Mouse (Mus musculus) neural tube, embryonic 13.5 days (tissue): Measurements from ENCODE around the gene Rfx8. TPM values are rescaled to one million over a fixed set of nuclear protein-coding genes. Genes with fewer than 3 reads are reported as not detected.

Source experiments
- ATAC-seq: fragments of 200-750 bp; cut with Nextera tagmentation; 2 replicates; pipeline ENCODE4 v1.8.0; 2017; ENCODE audit warnings: low read depth, mild to moderate bottlenecking, moderate TSS enrichment, moderate library complexity
- H3K27ac ChIP-seq: fragments of 300-500 bp; sonication (generic); replicated peaks from 2 replicates; pipeline ENCODE4 v1.5.1; 2015; ENCODE audit warnings: moderate library complexity, mild to moderate bottlenecking, inconsistent platforms
- H3K27me3 ChIP-seq: fragments of 300-500 bp; sonication (generic); 2 replicates; pipeline ENCODE4 v1.6.1; 2015; ENCODE audit warnings: mild to moderate bottlenecking, inconsistent platforms
- H3K36me3 ChIP-seq: fragments of 300-500 bp; sonication (generic); 2 replicates; pipeline ENCODE4 v1.6.1; 2015; ENCODE audit warnings: mild to moderate bottlenecking, inconsistent platforms
- H3K4me1 ChIP-seq: fragments of 300-500 bp; sonication (generic); replicated peaks from 2 replicates; pipeline ENCODE4 v1.6.1; 2015; ENCODE audit warnings: inconsistent platforms
- H3K4me2 ChIP-seq: fragments of 300-500 bp; sonication (generic); 2 replicates; pipeline ENCODE4 v1.6.1; 2015; ENCODE audit warnings: inconsistent platforms, mild to moderate bottlenecking, moderate library complexity
- H3K4me3 ChIP-seq: fragments of 300-500 bp; sonication (generic); 2 replicates; pipeline ENCODE4 v1.5.1; 2015; ENCODE audit warnings: mild to moderate bottlenecking, inconsistent platforms
- H3K9ac ChIP-seq: fragments of 300-500 bp; sonication (generic); 2 replicates; pipeline ENCODE4 v1.6.1; 2015; ENCODE audit warnings: moderate library complexity, mild to moderate bottlenecking, inconsistent platforms
- H3K9me3 ChIP-seq: fragments of 300-500 bp; sonication (generic); 2 replicates; pipeline ENCODE4 v1.6.1; 2016; ENCODE audit warnings: inconsistent platforms
- WGBS: fragments of 180-500 bp; shearing (Covaris S2); methylation state at CpG from one replicate; pipeline ENCODE4 v1.1.7; 2015; 5-methylcytosine and 5-hydroxymethylcytosine counted together
- polyA plus RNA-seq: library from polyadenylated mRNA; unstranded; fragments of >200 nt; fragmentation: Nextera tagmentation; extraction: Ambion mirVana; gene quantifications from 2 replicates; pipeline ENCODE4 v1.2.1, GENCODE M21; 2015

Gene Rfx8
- polyA plus RNA-seq, 1 experiment from 2014 or later = 0.71 TPM

- Histone ChIP-seq H3K36me3 (no peaks in the 10 kb centered on the region), H3K27ac (peak overlapping the region; percentile 59), H3K4me3 (peak overlapping the region; percentile 65), H3K9ac (peak overlapping the region; percentile 78), H3K9me3 (no peaks in the 10 kb centered on the region), H3K4me1 (peaks cover 33% of the 10 kb centered on the region), H3K27me3 (peaks cover 32% of the 10 kb centered on the region), H3K4me2 (peak overlapping the region; percentile 99)
- peak; percentile 84 for ATAC-seq
- WGBS = under 1% methylated on average over 73 of the region's 73 CpGs
Observed at GRCm38 (mm10) chr1:39650435-39651240, 70.2 kb downstream of the Rfx8 start.

DNA sequence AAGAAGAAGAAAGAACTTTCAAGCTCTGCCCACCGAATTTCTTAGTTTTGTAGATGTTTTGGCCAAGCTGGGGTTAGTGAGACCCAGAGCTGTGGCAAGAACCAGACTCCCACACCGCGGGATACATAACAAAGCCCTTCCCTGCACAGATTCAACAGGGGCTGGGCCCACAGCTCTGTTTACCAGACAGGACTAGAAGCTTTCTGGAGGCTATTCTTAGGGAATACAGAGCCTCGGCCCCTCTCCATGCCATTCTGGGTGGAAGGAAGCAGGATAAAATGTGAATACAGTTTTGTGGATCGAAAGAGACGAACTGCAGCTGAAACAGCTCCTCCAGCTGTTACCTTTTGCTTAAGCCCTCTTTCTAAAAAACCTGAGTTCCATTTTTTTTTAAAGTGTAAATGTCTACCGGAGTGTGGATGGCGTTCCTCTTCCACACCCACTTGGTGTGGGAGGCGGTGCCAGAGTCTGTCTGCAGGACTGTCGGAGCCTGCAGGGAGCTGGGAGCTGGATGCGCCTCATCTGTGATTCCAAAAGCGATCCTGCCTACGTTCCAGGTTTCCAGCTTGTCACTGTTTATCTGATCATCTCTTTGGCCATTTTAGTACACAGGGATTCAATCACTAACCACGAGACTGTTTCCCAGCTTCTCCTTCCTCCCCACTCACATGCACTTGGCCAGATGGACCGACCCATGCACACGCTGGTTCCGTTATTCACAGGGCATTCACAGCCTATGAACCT is 70.9 kb downstream of the Rfx8 start:
- H3K27me3 ChIP-seq = peaks cover 32% of the 10 kb centered on the region
- peak overlapping the region; percentile 99 for H3K4me2 ChIP-seq
- WGBS = 19% methylated on average over 17 of the region's 17 CpGs
- H3K9me3 ChIP-seq = no peaks in the 10 kb centered on the region
- peak; percentile 46; the same call in 1 of the 2 replicates for ATAC-seq
- H3K27ac ChIP-seq = peak overlapping the region; percentile 59
- H3K9ac ChIP-seq = peak overlapping the region; percentile 78
- no peaks in the 10 kb centered on the region for H3K36me3 ChIP-seq
- peaks cover 34% of the 10 kb centered on the region for H3K4me1 ChIP-seq
- H3K4me3 ChIP-seq = peak overlapping the region; percentile 65

DNA sequence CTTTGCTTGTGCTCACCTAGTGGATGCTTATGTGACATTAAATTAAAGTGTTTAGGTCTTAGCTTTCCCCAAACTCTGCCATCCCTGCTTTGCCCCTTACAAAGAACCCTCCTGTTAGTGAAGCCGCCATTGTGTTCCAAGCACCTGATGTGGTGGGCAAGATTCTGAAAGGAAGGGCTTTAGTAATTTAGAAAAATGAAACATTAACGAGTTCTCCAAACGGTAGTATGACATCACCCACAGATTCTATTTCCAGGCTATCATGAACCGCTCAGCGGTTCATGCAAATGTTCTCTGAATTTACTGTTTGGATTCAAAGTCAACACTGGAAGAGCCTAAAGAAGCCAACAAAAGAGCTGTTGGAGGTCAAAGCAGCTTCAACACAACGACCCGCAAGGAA is 72.2 kb downstream of the Rfx8 start:
- H3K4me1 ChIP-seq = peaks cover 34% of the 10 kb centered on the region
- H3K4me2 ChIP-seq = no peak overlapping the region
- no peaks in the 10 kb centered on the region for H3K9me3 ChIP-seq
- H3K27me3 ChIP-seq = peaks cover 32% of the 10 kb centered on the region
- H3K36me3 ChIP-seq = no peaks in the 10 kb centered on the region
- 85% methylated on average over 7 of the region's 7 CpGs for WGBS
- H3K4me3 ChIP-seq = no peak overlapping the region
- H3K9ac ChIP-seq = no peak overlapping the region
- no peak for ATAC-seq
- no peak overlapping the region for H3K27ac ChIP-seq

DNA sequence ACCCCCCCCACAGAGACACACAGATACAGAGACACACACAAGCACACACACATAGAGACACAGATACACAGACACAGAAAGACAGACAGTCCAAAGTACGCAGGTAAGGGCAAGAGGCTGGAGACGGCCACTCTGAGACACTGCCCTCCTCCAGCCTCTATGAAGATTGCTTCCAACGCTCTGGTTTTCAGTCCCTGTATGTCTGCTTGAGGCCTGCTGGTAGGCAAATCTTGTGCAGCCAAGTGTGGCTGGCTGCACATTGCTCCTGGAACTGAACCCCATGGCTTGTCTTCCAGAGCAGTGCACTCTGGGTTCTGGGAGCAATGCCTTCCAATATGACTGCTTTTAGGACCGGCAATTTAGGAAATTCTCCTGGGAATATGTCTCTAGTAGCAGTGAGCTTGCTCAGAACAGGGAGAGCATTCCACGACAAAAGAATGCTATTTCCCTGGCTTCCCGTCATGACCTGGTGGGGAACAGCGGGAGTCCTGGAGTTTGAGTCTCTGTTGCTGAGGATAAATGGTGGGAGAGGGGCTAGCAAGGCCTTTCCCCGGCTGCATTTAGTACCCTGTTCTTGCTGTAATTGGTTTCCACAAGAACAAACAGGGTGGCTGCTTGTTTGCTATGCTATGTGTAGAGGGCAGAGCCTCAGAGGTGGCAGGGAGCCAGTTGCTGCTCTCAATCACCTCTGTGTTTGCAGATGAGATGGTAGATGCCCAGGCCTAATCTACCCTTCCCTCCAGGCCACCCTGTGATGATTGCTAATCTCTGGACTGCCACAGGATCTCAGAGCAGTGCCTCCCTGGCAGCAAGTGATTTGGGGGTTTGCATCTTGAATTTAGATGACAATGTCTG is 74.7 kb downstream of the Rfx8 start:
- Histone ChIP-seq H3K9ac (peak overlapping the region; percentile 48), H3K4me3 (no peak overlapping the region), H3K27me3 (peaks cover 20% of the 10 kb centered on the region), H3K27ac (peak overlapping the region; percentile 68), H3K4me2 (no peak overlapping the region), H3K4me1 (peaks cover 32% of the 10 kb centered on the region), H3K36me3 (no peaks in the 10 kb centered on the region), H3K9me3 (0 out of 2 replicates have a peak, but pooled peaks cover 3% of the 10 kb centered on the region)
- ATAC-seq = no peak
- 33% methylated on average over 8 of the region's 8 CpGs for WGBS

GRCm38 (mm10) chr1:39644333-39644732 is 76.5 kb downstream of the Rfx8 start:
- Histone ChIP-seq H3K9ac (no peak overlapping the region), H3K27me3 (peaks cover 10% of the 10 kb centered on the region; the same call in 1 of the 2 replicates), H3K9me3 (0 out of 2 replicates have a peak, but pooled peaks cover 3% of the 10 kb centered on the region), H3K4me2 (no peak overlapping the region), H3K36me3 (no peaks in the 10 kb centered on the region), H3K27ac (no peak overlapping the region), H3K4me3 (no peak overlapping the region), H3K4me1 (peaks cover 21% of the 10 kb centered on the region)
- ATAC-seq = no peak
- WGBS = 77% methylated on average over 1 of the region's 1 CpGs

DNA sequence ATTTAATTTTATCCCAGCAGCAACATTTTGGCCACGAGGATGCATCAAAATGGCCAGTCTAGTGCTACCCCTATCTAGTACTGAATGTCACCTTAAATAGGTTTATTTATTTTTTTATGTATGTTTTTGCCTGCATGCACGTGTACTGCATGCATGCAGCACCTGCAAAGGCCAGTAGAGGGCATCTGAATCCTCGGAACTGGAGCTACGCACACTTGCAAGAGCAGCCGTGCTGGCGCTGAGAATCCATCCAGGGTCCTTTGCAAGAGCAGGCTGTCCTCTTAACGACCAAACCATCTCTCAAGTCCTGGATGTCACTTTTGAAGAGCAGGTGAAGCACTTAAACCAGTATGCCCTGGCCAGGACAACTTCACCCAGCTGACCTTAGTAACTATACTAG is 79.1 kb downstream of the Rfx8 start:
- Histone ChIP-seq H3K9ac (no peak overlapping the region), H3K27ac (no peak overlapping the region), H3K4me1 (peaks cover 15% of the 10 kb centered on the region), H3K36me3 (no peaks in the 10 kb centered on the region), H3K9me3 (0 out of 2 replicates have a peak, but pooled peaks cover 3% of the 10 kb centered on the region), H3K27me3 (no peaks in the 10 kb centered on the region), H3K4me3 (no peak overlapping the region), H3K4me2 (no peak overlapping the region)
- no peak for ATAC-seq
- 90% methylated on average over 7 of the region's 7 CpGs for WGBS

DNA sequence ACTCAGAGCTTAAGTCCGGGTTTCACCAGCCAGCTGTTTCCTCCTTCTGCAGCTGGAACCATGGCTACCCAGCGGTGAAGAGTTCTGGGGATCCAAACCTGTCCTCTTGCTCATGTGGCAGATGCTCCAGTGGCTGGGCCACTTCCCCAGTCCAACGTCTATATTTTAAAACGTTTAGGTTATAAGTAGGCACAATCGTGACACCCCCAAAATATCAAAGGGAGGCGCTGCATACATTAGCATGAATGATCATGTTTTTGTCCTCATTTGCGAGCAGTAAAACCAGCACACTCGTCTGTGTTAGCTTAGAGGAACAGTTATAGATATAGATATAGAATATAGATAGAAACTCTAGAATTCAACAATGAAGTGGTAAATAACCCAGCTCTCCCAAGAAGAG is 83.7 kb downstream of the Rfx8 start:
- no peaks in the 10 kb centered on the region for H3K27me3 ChIP-seq
- no peak for ATAC-seq
- peaks cover 14% of the 10 kb centered on the region; the same call in 1 of the 2 replicates for H3K4me1 ChIP-seq
- H3K4me3 ChIP-seq = no peak overlapping the region
- 66% methylated on average over 8 of the region's 8 CpGs for WGBS
- 0 out of 2 replicates have a peak, but pooled peaks cover 3% of the 10 kb centered on the region for H3K9me3 ChIP-seq
- H3K36me3 ChIP-seq = no peaks in the 10 kb centered on the region
- H3K4me2 ChIP-seq = no peak overlapping the region
- H3K27ac ChIP-seq = no peak overlapping the region
- H3K9ac ChIP-seq = no peak overlapping the region

- H3K4me3 ChIP-seq = no peak overlapping the region
- 8% methylated on average over 5 of the region's 5 CpGs for WGBS
- H3K4me1 ChIP-seq = peaks cover 14% of the 10 kb centered on the region; the same call in 1 of the 2 replicates
- H3K27ac ChIP-seq = no peak overlapping the region
- no peak overlapping the region for H3K9ac ChIP-seq
- no peaks in the 10 kb centered on the region for H3K36me3 ChIP-seq
- H3K9me3 ChIP-seq = 0 out of 2 replicates have a peak, but pooled peaks cover under 1% of the 10 kb centered on the region
- peak; percentile 53; the same call in 1 of the 2 replicates for ATAC-seq
- H3K4me2 ChIP-seq = no peak overlapping the region
- no peaks in the 10 kb centered on the region for H3K27me3 ChIP-seq
Observed at GRCm38 (mm10) chr1:39636660-39637059, 84.1 kb downstream of the Rfx8 start.

GRCm38 (mm10) chr1:39636196-39636595 is 84.6 kb downstream of the Rfx8 start:
- no peaks in the 10 kb centered on the region for H3K27me3 ChIP-seq
- H3K4me1 ChIP-seq = peaks cover 14% of the 10 kb centered on the region; the same call in 1 of the 2 replicates
- no peaks in the 10 kb centered on the region for H3K9me3 ChIP-seq
- ATAC-seq = no peak
- no peak overlapping the region for H3K4me2 ChIP-seq
- no peaks in the 10 kb centered on the region for H3K36me3 ChIP-seq
- H3K9ac ChIP-seq = no peak overlapping the region
- WGBS = 31% methylated on average over 5 of the region's 5 CpGs
- no peak overlapping the region for H3K4me3 ChIP-seq
- H3K27ac ChIP-seq = no peak overlapping the region

DNA sequence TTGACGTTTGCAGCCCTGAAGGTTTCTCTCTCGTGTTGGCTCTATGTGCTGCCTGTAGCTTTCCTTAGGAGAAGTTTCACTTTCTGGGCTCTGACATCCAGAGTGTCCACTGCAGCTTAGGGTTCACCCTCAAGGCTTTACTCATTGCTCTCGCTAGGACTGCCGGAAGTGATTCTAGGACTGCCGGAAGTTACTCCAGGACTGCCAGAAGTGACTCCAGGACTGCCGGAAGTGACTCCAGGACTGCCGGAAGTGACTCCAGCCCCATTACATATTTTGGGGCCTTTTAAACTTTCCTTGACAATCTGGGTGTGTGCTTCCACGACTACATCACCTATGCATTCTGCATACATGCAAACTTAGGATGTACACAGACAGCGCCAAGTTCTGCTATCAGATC is 92.2 kb downstream of the Rfx8 start:
- H3K9ac ChIP-seq = no peak overlapping the region
- H3K4me2 ChIP-seq = no peak overlapping the region
- H3K4me1 ChIP-seq = no peaks in the 10 kb centered on the region
- H3K27me3 ChIP-seq = no peaks in the 10 kb centered on the region
- no peaks in the 10 kb centered on the region for H3K36me3 ChIP-seq
- no peak for ATAC-seq
- no peak overlapping the region for H3K4me3 ChIP-seq
- 87% methylated on average over 9 of the region's 9 CpGs for WGBS
- no peak overlapping the region for H3K27ac ChIP-seq
- H3K9me3 ChIP-seq = no peaks in the 10 kb centered on the region

- Histone ChIP-seq H3K4me2 (no peak overlapping the region), H3K36me3 (0 out of 2 replicates have a peak, but pooled peaks cover 2% of the 10 kb centered on the region), H3K27me3 (no peaks in the 10 kb centered on the region), H3K9me3 (no peaks in the 10 kb centered on the region), H3K9ac (no peak overlapping the region), H3K27ac (no peak overlapping the region), H3K4me1 (no peaks in the 10 kb centered on the region), H3K4me3 (no peak overlapping the region)
- WGBS = 59% methylated on average over 3 of the region's 3 CpGs
- no peak for ATAC-seq
Observed at GRCm38 (mm10) chr1:39625491-39625890, 95.3 kb downstream of the Rfx8 start.
